Mouse (Mus musculus) regulatory T cell (primary cell): ENCODE results near the gene Bach1.

Source experiments
- in situ Hi-C: fragments of 300-600 bp; cut with MboI, MseI; formaldehyde crosslinking; loops from one replicate; pipeline ENCODE4 v1.15.1; 2025; ENCODE audit warnings: high pct_unique_total_duplicates

The Bach1 gene

GRCm38 (mm10) chr16:87737842-87738639, 39.3 kb downstream of the Bach1 start:
- in situ Hi-C loops, result no loop called here

- in situ Hi-C loops, result no loop called here
Measured at GRCm38 (mm10) chr16:87741034-87741715, 42.4 kb downstream of the Bach1 start.

GRCm38 (mm10) chr16:87743661-87744060, 44.9 kb downstream of the Bach1 start:
- in situ Hi-C loops, result no loop called here

- in situ Hi-C loops, result no loop called here
Measured at GRCm38 (mm10) chr16:87744338-87744737, 45.6 kb downstream of the Bach1 start.

GRCm38 (mm10) chr16:87745192-87745945, 46.6 kb downstream of the Bach1 start:
- in situ Hi-C loops, result no loop called here

- in situ Hi-C loops, result no loop called here
Measured at GRCm38 (mm10) chr16:87746728-87747127, 48.0 kb downstream of the Bach1 start.

- in situ Hi-C loops, result loop anchor here (5.0 kb wide), 2 partner anchors 164 to 239 kb away; no protein-coding TSS in a partner anchor
Measured at GRCm38 (mm10) chr16:87751243-87751642, 52.5 kb downstream of the Bach1 start.

GRCm38 (mm10) chr16:87752482-87752881, 53.7 kb downstream of the Bach1 start:
- in situ Hi-C loops, result loop anchor here (5.0 kb wide), 2 partner anchors 165 to 240 kb away; no protein-coding TSS in a partner anchor

- in situ Hi-C loops, result loop anchor here (5.0 kb wide), 2 partner anchors 168 to 243 kb away; no protein-coding TSS in a partner anchor
Measured at GRCm38 (mm10) chr16:87754858-87755257, 56.1 kb downstream of the Bach1 start.

- in situ Hi-C loops, result no loop called here
Measured at GRCm38 (mm10) chr16:87755915-87756314, 57.2 kb downstream of the Bach1 start.

GRCm38 (mm10) chr16:87758016-87758415, 59.3 kb downstream of the Bach1 start:
- in situ Hi-C loops, result no loop called here

GRCm38 (mm10) chr16:87764668-87765109, 65.9 kb downstream of the Bach1 start:
- in situ Hi-C loops, result no loop called here

- in situ Hi-C loops, result no loop called here
Measured at GRCm38 (mm10) chr16:87765984-87766383, 67.2 kb downstream of the Bach1 start.

- in situ Hi-C loops, result no loop called here
Measured at GRCm38 (mm10) chr16:87770576-87770975, 71.8 kb downstream of the Bach1 start.

GRCm38 (mm10) chr16:87771926-87772325, 73.2 kb downstream of the Bach1 start:
- in situ Hi-C loops, result no loop called here

- in situ Hi-C loops, result no loop called here
Measured at GRCm38 (mm10) chr16:87774398-87774797, 75.7 kb downstream of the Bach1 start.

- in situ Hi-C loops, result no loop called here
Measured at GRCm38 (mm10) chr16:87777373-87777772, 78.6 kb downstream of the Bach1 start.

- in situ Hi-C loops, result no loop called here
Measured at GRCm38 (mm10) chr16:87781637-87782036, 82.9 kb downstream of the Bach1 start.
